Mouse (Mus musculus) liver, adult 2 months (tissue): Measurements from ENCODE around the gene 4930444G20Rik.

Source experiments
- CTCF ChIP-seq: fragments of 200-500 bp; IDR thresholded peaks from 2 replicates; pipeline ENCODE4 v1.5.1; 2011; ENCODE audit warnings: low read depth, low read length, control low read depth
- POLR2A ChIP-seq: fragments of 200-500 bp; IDR thresholded peaks from 2 replicates; pipeline ENCODE4 v1.6.1; 2011; ENCODE audit warnings: low read length, control low read depth; ENCODE audit not compliant: insufficient read depth; ENCODE audit errors: extremely low read depth

- TF ChIP-seq CTCF (no peak), POLR2A (no peak)
Observed at GRCm38 (mm10) chr10:22070576-22070975, 2.7 kb upstream of the 4930444G20Rik start.
